Mouse (Mus musculus) layer of hippocampus, postnatal 36 days (tissue): ENCODE data around the gene Mgat4a. TPM values are rescaled to one million over a fixed set of nuclear protein-coding genes. Genes with fewer than 3 reads are reported as not detected.

Experiments
- DNase-seq, 2 experiments: peaks; one replicate each; pipeline ENCODE4 v3.0.0; 2022
- total RNA-seq, 2 experiments: library from RNA; stranded (reverse); gene quantifications; 2 replicates each; pipeline ENCODE4 v1.2.3; 2021

Gene Mgat4a
- total RNA-seq, 2 experiments from 2014 or later = 31.4 to 32.6 TPM

DNA sequence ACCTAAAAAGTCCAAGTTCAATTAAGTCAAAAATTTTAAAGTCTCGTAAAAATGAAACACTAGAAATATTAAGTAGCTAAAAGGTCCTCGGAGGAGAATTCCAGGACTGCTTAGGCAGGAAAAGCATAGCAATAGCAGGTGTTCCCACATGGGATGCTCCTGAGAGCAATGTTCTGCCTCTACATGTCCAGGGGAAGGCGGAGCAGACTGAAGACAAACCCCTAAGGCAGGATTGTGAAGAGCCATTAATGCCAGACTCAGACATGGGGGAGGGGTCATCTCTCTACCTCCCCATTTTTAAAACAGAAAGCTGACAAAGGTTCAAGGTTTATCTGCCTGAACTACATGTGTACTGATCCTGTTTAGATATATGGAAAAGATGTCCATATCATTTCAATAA lies 45.7 kb downstream of the Mgat4a start:
- no peak for DNase-seq

DNA sequence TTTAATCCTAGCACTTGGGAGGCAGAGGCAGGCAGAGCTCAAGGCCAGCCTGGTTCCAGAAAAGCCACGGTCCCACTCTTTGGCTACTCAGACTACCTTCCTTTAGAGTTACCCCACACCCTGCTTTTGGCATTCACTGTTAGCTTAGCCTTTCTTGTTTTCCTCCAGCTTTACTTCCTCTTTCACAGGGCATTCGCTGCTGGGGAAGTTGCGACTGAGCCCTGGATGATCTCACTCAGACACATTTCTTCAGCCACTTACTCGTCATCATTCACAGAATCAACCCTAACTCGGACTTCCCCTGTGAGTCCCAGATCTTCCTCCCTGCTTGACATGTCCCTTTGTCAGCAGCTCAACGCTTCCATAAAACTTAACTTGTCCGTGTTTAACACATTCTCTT lies 49.1 kb downstream of the Mgat4a start:
- no peak for DNase-seq

DNA sequence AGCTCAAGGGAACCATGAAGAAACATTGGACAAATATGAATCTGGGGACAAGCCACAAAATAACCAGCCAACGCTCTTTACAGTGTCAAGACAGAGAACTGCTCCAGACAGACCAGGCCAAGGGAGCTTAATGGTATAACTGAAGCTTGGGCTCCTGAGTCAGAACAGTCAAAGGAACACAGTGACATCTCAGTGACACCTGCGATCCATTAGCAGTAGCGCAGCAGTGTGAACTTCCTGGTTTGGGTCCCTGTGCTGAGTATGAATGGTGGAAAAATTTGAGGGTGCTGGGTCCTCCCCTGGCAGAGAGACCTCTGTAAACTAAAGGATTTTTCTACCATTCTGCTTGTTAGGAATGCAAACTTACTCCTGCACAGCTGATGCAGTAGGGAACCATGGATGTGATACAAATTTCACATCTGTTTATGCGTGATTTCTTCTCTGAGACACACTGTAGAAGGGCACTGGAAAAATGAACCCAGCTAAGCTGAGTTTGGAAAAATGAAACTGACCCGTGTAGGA lies 50.1 kb downstream of the Mgat4a start:
- DNase-seq = no peak

DNA sequence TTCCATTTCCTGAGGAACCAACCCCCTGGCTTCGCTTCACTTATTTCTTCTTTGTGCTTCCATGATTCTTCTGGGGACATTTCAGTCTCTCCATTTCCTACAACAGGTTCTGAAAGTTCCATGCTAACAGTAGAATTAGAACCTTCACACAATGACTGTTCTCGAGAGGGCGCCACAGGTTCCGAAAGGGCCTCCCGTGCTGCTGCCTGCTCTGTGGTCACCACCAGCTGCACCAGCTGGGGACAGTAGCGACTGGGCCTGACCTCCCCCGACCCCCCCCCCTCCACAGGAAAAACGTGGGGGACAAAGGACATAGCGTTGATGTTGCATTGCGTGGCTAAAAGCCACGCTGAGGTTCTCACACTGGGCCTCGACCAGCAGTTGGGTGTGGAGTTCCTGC lies 52.3 kb downstream of the Mgat4a start:
- no peak for DNase-seq

DNA sequence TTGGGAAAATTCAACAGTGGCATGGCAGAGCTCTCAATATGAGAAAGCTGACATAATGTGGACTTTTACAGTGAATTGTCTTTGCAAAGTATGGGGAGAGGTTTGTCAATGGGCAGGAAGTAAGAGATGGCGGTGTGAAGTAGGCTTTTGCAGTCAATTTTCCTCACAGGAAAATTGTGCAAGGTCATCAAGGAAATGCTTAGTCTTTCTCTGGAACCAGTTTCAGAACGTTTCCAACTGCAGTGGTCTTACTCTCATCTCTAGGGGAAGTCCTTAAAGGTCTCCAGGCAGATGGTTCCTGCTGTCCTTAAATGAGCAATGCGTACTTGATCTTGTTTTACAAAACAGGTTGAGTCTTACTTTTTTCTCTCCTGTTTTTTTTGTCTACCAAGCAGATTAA lies 53.8 kb downstream of the Mgat4a start:
- DNase-seq = no peak

DNA sequence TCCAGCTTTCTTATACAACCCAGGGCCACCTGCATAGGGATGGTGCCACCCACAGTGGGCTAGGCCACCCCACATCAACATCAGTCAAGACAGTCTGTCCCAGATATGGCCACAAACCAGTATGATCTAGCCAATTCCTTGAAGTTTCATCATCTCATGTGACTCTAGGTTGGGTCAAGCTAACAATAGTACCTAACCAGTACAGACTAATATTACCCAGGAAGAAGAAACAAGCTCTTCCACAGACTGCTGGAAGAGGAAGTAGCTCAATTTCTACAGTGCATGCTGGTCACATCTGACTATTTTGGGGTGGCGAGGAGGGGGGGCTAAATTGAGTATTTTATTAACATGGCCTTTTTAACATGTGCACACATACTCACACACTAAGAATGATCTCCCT lies 54.4 kb downstream of the Mgat4a start:
- DNase-seq = no peak

DNA sequence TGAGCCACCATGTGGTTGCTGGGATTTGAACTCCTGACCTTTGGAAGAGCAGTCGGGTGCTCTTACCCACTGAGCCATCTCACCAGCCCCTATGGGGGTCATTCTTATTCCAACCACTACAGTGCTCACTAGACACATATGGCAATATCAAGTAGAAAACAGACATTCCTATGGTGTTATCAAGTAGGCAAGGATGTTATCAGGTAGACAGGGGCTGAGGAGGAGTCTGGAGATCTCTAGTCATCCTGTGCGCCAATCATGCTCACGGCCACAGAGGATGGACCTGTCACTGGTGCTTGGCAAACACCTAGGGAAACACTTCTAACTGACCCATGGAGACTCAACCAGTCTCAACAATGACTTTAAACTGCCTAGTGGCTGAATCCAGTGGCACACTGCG lies 56.2 kb downstream of the Mgat4a start:
- DNase-seq = no peak

DNA sequence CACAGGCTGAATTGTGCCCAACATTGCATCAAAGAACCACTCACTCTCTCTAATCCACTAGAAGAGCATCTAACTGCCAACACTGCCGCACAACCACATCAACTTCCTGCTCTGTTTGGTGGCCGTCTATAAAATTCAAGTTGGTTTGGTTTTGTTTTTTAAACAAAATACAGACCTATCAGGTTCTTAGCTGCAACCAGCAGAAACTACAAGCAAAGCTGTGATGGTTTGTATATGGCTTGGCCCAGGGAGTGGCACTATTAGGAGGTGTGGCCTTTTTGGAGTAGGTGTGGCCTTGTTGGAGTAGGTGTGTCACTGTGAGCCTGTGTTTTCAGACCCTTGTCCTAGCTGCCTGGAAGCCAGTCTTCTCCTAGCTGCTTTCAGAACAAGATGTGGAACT lies 59.5 kb downstream of the Mgat4a start:
- no peak for DNase-seq

DNA sequence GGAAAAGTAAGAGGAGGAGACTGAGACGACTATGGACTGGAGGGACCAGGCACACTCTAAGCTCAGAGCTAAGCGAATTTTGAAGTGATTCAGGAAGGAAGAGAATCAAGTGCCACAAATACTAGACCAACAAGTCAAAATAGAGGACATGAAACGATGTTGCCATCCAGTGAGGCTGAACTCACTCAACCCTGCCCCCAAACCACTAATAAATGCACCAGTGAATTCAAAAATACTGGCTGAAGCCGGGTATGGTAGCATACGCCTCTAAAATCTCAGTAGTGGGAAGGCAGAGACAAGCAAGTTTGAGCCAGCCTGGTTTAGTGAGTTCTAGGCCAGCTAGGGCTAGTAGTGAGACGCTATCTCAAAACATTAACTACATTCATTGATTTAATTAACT lies 60.1 kb downstream of the Mgat4a start:
- DNase-seq = no peak

DNA sequence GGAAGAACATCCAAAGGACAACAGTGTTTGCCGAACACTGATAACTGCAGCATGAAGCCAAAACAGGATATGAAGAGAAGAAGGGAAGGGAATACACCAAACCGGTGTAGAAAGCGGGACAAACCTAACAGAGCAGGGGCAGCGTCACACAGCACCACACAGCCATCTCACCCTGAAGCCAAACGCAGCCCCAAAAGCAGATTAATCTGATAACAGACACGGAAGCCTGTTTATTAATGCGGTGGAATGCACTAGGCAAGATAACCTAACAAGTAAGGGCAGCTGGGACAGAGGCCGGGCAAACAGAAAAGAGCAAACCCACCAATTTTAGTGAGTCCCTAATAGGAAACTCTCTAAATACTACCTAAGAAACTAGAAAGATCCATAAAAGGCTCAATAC lies 61.1 kb downstream of the Mgat4a start:
- no peak for DNase-seq

DNA sequence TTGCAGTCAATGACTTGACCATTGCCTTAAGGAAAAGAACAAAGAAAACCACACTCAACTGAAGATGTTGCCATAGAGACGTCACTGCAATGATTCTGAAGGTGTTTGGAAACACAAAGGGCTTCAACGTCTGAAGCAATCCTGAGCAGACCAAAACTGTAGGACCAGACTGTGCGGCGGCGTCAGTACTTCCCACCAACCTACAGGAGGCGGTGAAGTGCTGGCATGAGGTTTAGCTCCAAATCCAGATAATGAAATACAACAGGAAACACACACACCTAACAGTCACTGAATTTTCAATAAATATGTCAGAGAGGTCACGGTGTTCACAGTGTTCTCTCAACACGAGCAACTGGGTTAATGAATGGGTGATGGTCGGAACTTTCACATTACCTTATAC lies 61.7 kb downstream of the Mgat4a start:
- DNase-seq = no peak

DNA sequence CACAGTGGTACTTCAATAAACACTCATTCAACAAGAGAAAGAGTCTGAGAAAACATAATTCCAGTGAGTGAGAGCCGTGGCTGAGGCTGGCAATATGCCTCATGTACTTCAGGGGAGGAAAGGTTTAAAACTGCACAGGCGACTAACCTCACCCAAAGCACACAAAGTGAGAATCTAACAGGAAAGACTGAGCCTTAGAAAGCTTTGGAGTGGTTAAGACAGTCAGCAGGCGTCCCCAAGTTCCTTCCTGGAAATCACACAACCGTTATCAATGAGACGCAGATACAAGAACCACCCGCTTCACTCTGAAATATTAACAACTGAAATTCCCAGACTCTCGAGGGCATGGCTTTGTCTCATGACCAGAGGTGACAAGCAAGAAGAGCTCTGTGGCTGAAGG lies 62.4 kb downstream of the Mgat4a start:
- no peak for DNase-seq

DNA sequence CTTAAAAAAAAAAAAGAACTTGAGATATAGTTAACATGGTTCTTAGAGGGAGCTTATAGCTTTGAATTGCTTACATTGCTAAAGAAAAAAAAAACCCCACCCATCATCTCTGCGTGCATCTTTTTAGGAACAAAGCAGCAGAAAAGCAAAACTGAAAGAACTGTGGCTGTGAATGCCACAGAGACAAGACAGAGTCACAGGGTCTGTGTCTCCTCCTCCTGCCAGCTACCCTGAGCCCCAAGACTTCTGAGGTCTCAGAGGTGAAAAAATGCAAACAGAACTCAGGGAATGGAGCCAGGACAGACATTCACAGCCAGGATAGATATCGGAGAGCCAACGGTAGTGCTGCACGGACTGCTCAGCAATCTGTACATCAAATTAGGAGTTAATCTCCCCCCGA lies 62.9 kb downstream of the Mgat4a start:
- DNase-seq = no peak

DNA sequence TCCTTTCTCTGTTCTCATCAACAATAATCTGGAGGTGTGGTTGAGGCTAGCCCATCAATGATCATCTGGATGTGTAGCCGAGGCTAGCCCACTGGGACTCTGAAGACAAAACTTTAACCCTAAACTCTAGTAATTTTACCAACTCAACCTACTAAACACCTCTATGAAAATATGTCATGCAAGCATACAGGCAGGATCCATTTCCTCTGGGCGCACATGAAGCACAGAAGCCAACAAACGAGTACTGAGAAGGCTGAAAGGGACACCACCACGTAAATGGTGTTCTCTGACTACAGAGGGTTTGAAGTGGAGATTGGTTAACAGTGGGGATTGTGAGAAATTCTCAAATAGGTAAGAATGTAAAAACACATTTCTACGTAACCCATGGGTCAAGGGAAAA lies 63.6 kb downstream of the Mgat4a start:
- no peak for DNase-seq

DNA sequence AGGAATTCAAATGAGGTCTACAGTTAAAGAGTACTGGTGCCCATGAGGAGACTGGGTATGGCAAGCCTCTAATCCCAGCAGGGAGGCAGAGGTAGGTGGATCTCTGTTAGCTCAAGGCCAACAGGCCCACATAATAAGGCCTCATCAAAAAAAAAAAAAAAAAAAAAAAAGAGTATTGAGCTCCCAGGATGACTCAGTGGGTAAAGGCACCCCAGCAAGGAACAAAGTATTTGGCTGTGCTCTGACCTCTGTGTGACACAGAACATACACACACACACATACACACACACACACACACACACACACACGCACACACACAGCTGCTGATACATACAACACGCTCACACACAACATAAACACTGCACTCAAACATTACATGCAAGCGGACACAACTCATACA lies 65.5 kb downstream of the Mgat4a start:
- no peak for DNase-seq

DNA sequence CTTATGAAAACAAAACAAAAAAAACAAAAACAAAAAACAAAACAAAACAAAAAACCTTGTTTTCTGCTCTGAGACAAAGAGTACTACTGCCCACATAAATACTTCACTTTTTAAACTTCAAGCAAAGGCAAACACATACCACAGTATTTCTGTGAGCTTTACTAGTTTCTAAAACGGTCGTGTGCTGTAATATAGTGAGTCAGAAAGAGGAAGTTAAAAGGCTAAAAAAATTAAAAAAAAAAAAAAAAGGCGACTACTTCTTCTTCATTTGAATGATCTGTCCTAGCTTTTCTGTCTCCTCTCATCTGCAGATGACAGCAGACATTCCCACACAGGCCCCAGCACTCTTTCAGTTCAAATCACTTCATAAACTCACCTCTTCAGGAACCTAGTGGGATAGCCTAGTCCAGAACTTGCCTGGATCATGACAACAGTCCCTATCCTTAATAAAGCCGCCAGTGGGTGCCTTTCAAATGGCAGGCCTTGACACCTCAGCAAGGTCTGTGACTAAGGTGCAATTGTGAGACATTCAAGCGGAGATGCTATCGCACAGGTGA lies 66.1 kb downstream of the Mgat4a start:
- no peak for DNase-seq

DNA sequence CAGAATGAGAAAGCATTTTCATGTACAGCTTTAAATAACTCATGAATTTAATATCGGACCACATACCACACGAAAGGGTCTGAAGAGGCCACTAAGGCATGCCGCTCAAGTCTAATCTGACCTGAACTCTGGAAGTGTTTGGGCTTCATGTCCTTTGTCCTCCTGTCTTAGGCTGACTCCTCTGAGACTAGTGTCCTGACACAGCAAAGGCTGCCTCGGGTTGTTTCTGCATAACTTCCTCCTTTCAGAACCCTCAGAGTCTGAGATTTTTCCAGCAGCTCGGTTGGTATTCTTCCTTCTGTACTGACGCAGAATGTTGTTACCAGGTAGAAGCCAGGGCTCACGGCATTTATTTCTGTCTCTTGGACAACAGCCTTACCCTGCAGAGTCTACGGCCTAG lies 66.8 kb downstream of the Mgat4a start:
- no peak for DNase-seq

DNA sequence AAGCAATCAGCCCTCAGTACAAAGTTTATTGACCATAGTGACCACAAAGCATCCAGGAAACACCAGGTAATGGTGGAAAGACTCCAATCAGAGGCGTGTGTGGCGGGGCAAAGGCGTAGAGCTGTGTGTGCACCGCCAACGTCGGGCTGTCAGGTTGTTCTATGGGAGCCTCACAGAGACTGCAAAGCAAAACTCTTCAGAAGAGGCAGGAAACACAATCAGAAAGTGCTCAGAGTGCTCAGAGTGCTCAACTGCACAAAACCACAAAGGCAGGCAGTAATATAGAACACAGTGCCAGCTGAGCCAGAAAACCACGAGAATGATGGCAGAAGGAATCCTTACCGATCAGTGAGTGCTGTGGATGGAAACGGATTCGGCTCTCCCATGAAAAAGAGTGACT lies 67.6 kb downstream of the Mgat4a start:
- no peak for DNase-seq

DNA sequence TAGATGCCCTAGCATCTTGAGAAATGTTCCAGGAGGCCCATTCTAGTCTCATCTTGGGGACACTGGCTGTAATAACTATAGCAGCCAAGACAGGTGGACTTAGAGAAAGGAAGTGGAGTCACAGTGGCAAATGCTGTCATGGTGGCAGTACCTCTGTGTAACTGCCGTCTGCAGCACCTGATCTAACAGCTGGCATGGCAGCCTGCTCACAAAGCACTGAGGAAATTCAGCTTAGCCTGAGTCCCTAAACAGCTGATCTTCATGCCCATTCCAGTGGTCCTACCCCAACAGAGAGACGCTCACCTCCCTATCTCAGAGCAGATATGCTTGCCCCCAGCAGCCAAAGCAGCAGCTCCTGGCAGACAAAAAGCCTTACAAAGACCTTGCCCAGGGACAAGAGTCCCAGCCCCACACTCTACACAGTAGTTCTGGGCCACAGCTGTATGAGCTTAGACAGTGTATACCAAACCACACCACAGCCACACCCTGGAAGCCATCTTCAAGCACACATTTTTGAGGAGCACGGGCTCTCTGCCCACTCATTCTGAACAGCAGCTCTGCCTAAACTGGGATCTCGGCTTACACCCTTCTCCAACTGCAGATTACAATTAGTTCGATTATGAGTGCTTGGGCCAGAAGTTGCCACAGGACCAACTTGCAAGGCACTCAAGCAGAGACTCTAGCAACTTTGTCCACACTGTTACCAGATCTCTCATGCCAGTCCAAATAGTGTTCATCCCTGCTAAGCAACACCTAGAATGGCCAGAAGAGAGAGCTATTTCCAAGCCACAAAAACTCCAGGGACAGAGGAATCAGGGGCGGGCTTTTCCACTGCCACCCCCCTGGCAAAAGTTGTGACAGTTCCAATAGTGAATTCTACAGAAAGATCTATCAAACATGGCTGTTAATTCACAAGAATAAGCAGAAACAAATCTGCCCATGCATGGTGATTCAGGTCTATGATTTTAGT lies 69.4 kb downstream of the Mgat4a start:
- DNase-seq = no peak

DNA sequence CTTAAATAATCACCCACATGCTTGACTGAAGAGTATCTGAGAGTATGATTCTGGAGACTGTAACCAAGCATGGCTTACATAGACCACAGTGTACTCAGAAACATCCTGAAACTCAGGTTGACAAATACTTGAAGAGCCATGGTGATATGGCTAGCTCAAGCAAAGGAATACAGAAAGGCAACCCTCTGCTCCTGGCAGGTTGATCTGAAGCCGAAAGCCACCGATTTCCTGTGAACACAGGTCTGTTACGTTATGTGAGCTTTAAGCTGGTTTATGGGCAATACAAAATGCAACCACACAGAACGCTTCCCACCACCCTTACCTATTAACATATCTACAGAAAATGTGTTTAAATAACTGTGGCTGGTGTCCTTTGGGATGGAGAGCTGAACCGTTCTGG lies 71.8 kb downstream of the Mgat4a start:
- no peak for DNase-seq

DNA sequence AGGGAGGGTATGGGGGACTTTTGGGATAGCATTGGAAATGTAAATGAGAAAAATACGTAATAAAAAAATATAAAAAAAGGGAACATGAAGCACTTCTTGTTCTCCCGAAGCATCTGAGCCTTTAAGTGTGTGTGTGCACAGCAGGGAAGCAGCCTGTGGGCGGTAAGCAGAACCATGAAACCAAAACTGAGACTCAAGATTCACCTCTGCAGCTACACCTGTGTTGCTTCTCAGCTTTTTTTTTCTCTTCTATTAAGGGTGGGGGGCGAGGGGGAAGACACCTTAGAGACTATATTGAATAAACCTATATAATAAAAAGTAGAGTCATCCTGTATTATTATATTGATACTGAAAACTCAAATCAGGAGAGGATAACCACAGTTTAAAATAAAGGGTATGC lies 73.0 kb downstream of the Mgat4a start:
- DNase-seq = no peak

DNA sequence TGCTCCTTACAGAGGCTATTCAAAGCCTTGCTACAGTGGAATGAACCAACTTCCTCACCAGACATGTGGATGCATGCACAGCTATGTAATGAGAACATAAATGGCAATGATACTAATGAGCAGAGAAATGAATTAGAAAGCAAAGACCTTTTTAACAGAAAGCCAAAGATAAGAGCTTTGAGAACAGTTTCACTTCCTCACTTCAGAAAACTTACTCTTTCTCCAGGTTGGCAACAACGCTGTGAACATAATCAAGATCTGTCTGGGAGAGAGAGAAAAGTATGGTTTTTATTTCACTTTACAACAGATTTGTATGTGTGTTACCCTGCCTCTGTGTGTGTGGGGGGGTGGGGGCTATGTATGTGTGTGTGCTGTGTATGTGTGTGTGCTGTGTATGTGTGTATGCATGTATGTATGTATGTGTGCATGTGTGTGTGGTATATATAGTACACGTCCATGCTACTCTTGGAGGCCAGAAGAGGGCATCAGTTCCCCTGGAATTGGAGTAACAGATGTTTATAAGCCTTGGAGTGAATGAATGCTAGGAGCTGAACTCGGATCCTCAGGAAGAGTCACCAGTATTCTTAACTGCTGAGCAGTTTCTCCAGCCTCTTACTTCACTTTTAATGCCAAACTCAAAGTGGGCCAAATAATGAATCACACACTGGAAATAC lies 74.4 kb downstream of the Mgat4a start:
- no peak for DNase-seq

DNA sequence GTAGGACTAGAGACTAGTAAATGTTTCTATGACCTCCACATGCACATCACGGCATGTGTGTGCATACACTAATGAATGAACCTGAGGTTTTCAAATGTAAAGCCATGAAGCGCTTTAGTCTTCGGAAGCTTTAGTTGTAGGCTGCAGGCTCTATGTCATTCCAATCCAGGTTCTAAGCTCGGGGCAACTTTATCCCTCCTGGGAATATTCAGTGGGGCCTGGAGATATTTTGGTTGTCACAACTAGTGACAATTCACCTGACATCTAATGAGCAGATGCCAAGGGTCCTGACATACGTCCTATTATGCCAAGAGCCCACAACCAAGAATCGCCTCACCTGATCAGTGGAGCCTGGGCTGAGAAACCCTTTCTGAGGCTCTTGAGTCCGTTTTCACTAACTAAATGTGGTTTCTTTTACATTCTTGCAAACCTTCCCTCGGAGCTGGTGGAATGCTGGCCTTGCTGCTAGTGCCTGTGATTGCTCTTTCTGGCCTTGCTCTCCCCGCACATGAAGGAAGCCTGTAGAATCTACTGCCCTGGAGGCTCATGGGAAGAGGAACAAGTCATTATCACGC lies 75.9 kb downstream of the Mgat4a start:
- DNase-seq = no peak
